Mouse (Mus musculus) liver, postnatal 0 days (tissue): ENCODE results near the gene Gm37240.

Experiments
- CTCF ChIP-seq: sonication (generic); IDR thresholded peaks from 2 replicates; pipeline ENCODE4 v1.5.1; 2016; ENCODE audit warnings: antibody characterized with exemption, low read depth
- EP300 ChIP-seq: IDR thresholded peaks from 2 replicates; pipeline ENCODE4 v1.6.1; 2016; ENCODE audit warnings: antibody characterized with exemption, low read depth, mild to moderate bottlenecking

GRCm38 (mm10) chr3:84657240-84657639, 1230.1 kb downstream of the Gm37240 start:
- TF ChIP-seq EP300 (no peak), CTCF (no peak)
